Mouse (Mus musculus): ENCODE measurements around the gene Gdf15. TPM values are rescaled to one million over a fixed set of nuclear protein-coding genes. Genes with fewer than 3 reads are reported as not detected.

Gene Gdf15
- polyA plus RNA-seq, 1 experiment from 2014 or later = 1.6 TPM

GRCm38 (mm10) chr8:70627041-70627440 is 5.2 kb downstream of the Gdf15 start:
- Histone ChIP-seq H3K36me3 (ENCODE audit: control insufficient read depth, insufficient read depth) (no peaks in the 10 kb centered on the region), H3K4me3 (ENCODE audit: low read length) (no peak overlapping the region), H3K4me1 (ENCODE audit: control insufficient read depth, insufficient read depth, low read length) (peaks cover 13% of the 10 kb centered on the region), H3K27ac (ENCODE audit: low read length) (no peak overlapping the region), H3K9ac (ENCODE audit: low read length) (no peak overlapping the region), H3K27me3 (ENCODE audit: control insufficient read depth, insufficient read depth, low read length) (peaks cover 2% of the 10 kb centered on the region; the same call in 1 of the 2 replicates), H3K4me2 (ENCODE audit: low read depth, low read length) (no peak overlapping the region), H3K9me3 (replicated peaks; ENCODE audit: control insufficient read depth, low read length) (no peaks in the 10 kb centered on the region)
- 83% methylated on average over 5 of the region's 5 CpGs for WGBS
- ATAC-seq (replicated peaks; ENCODE audit: extremely low read depth, insufficient read depth, low FRiP score) = no peak

GRCm38 (mm10) chr8:70625104-70625503 is 7.2 kb downstream of the Gdf15 start:
- Histone ChIP-seq H3K9ac (ENCODE audit: low read length) (peak overlapping the region; percentile 43; the same call in 1 of the 2 replicates), H3K9me3 (replicated peaks; ENCODE audit: control insufficient read depth, low read length) (no peaks in the 10 kb centered on the region), H3K27ac (ENCODE audit: low read length) (no peak overlapping the region), H3K4me3 (ENCODE audit: low read length) (no peak overlapping the region), H3K36me3 (ENCODE audit: control insufficient read depth, insufficient read depth) (no peaks in the 10 kb centered on the region), H3K4me2 (ENCODE audit: low read depth, low read length) (no peak overlapping the region), H3K4me1 (ENCODE audit: control insufficient read depth, insufficient read depth, low read length) (0 out of 2 replicates have a peak, but pooled peaks cover 3% of the 10 kb centered on the region), H3K27me3 (ENCODE audit: control insufficient read depth, insufficient read depth, low read length) (peaks cover 10% of the 10 kb centered on the region)
- no peak for ATAC-seq (replicated peaks; ENCODE audit: extremely low read depth, insufficient read depth, low FRiP score)
- 25% methylated on average over 5 of the region's 5 CpGs for WGBS

GRCm38 (mm10) chr8:70622220-70622619 is 10.0 kb downstream of the Gdf15 start:
- ATAC-seq (replicated peaks; ENCODE audit: extremely low read depth, insufficient read depth, low FRiP score) = no peak
- no peak overlapping the region for H3K9ac ChIP-seq (ENCODE audit: low read length)
- no peaks in the 10 kb centered on the region for H3K9me3 ChIP-seq (replicated peaks; ENCODE audit: control insufficient read depth, low read length)
- H3K27ac ChIP-seq (ENCODE audit: low read length) = no peak overlapping the region
- H3K27me3 ChIP-seq (ENCODE audit: control insufficient read depth, insufficient read depth, low read length) = peaks cover 10% of the 10 kb centered on the region
- WGBS = 46% methylated on average over 3 of the region's 3 CpGs
- H3K36me3 ChIP-seq (ENCODE audit: control insufficient read depth, insufficient read depth) = no peaks in the 10 kb centered on the region
- no peak overlapping the region for H3K4me3 ChIP-seq (ENCODE audit: low read length)
- H3K4me2 ChIP-seq (ENCODE audit: low read depth, low read length) = no peak overlapping the region
- H3K4me1 ChIP-seq (ENCODE audit: control insufficient read depth, insufficient read depth, low read length) = no peaks in the 10 kb centered on the region

GRCm38 (mm10) chr8:70618888-70619334 is 13.3 kb downstream of the Gdf15 start:
- Histone ChIP-seq H3K27me3 (ENCODE audit: control insufficient read depth, insufficient read depth, low read length) (peaks cover 10% of the 10 kb centered on the region), H3K27ac (ENCODE audit: low read length) (no peak overlapping the region), H3K9me3 (replicated peaks; ENCODE audit: control insufficient read depth, low read length) (no peaks in the 10 kb centered on the region), H3K4me2 (ENCODE audit: low read depth, low read length) (no peak overlapping the region), H3K4me1 (ENCODE audit: control insufficient read depth, insufficient read depth, low read length) (no peaks in the 10 kb centered on the region), H3K9ac (ENCODE audit: low read length) (no peak overlapping the region), H3K36me3 (ENCODE audit: control insufficient read depth, insufficient read depth) (no peaks in the 10 kb centered on the region), H3K4me3 (ENCODE audit: low read length) (no peak overlapping the region)
- ATAC-seq (replicated peaks; ENCODE audit: extremely low read depth, insufficient read depth, low FRiP score) = peak; percentile 71
- 33% methylated on average over 9 of the region's 9 CpGs for WGBS

- Histone ChIP-seq H3K4me2 (ENCODE audit: low read depth, low read length) (no peak overlapping the region), H3K9ac (ENCODE audit: low read length) (no peak overlapping the region), H3K36me3 (ENCODE audit: control insufficient read depth, insufficient read depth) (no peaks in the 10 kb centered on the region), H3K9me3 (replicated peaks; ENCODE audit: control insufficient read depth, low read length) (no peaks in the 10 kb centered on the region), H3K4me3 (ENCODE audit: low read length) (no peak overlapping the region), H3K27me3 (ENCODE audit: control insufficient read depth, insufficient read depth, low read length) (peaks cover 10% of the 10 kb centered on the region), H3K4me1 (ENCODE audit: control insufficient read depth, insufficient read depth, low read length) (no peaks in the 10 kb centered on the region), H3K27ac (ENCODE audit: low read length) (no peak overlapping the region)
- WGBS = 83% methylated on average over 11 of the region's 11 CpGs
- ATAC-seq (replicated peaks; ENCODE audit: extremely low read depth, insufficient read depth, low FRiP score) = no peak
These were observed 14.3 kb downstream of the Gdf15 start for GRCm38 (mm10) chr8:70617985-70618384.

- no peaks in the 10 kb centered on the region for H3K9me3 ChIP-seq (replicated peaks; ENCODE audit: control insufficient read depth, low read length)
- H3K4me2 ChIP-seq (ENCODE audit: low read depth, low read length) = no peak overlapping the region
- H3K4me3 ChIP-seq (ENCODE audit: low read length) = no peak overlapping the region
- H3K27me3 ChIP-seq (ENCODE audit: control insufficient read depth, insufficient read depth, low read length) = peaks cover 7% of the 10 kb centered on the region
- WGBS = 45% methylated on average over 11 of the region's 11 CpGs
- no peak for ATAC-seq (replicated peaks; ENCODE audit: extremely low read depth, insufficient read depth, low FRiP score)
- H3K27ac ChIP-seq (ENCODE audit: low read length) = no peak overlapping the region
- H3K4me1 ChIP-seq (ENCODE audit: control insufficient read depth, insufficient read depth, low read length) = 0 out of 2 replicates have a peak, but pooled peaks cover 2% of the 10 kb centered on the region
- H3K36me3 ChIP-seq (ENCODE audit: control insufficient read depth, insufficient read depth) = no peaks in the 10 kb centered on the region
- H3K9ac ChIP-seq (ENCODE audit: low read length) = no peak overlapping the region
These were observed 15.6 kb downstream of the Gdf15 start for GRCm38 (mm10) chr8:70616645-70617044.

- H3K4me1 ChIP-seq (ENCODE audit: control insufficient read depth, insufficient read depth, low read length) = peaks cover 7% of the 10 kb centered on the region; the same call in 1 of the 2 replicates
- no peak within 1 kb of the TSS for H3K4me3 ChIP-seq (ENCODE audit: low read length)
- 69% methylated on average over 3 of the region's 3 CpGs for WGBS
- H3K9ac ChIP-seq (ENCODE audit: low read length) = no peak within 1 kb of the TSS
- ATAC-seq (replicated peaks; ENCODE audit: extremely low read depth, insufficient read depth, low FRiP score) = no peak
- no peak within 1 kb of the TSS for H3K4me2 ChIP-seq (ENCODE audit: low read depth, low read length)
- H3K27me3 ChIP-seq (ENCODE audit: control insufficient read depth, insufficient read depth, low read length) = peaks cover 5% of the 10 kb centered on the region; the same call in 1 of the 2 replicates
- H3K36me3 ChIP-seq (ENCODE audit: control insufficient read depth, insufficient read depth) = no peaks in the 10 kb centered on the region
- no peak within 1 kb of the TSS for H3K27ac ChIP-seq (ENCODE audit: low read length)
- no peaks in the 10 kb centered on the region for H3K9me3 ChIP-seq (replicated peaks; ENCODE audit: control insufficient read depth, low read length)
These were observed 16.4 kb downstream of the Gdf15 start, which contains the start of gene Lrrc25 for GRCm38 (mm10) chr8:70615894-70616293. Gene Lrrc25 (plus strand): TSS chr8:70616155.

GRCm38 (mm10) chr8:70615281-70615680 is 17.0 kb downstream of the Gdf15 start:
- Histone ChIP-seq H3K27ac (ENCODE audit: low read length) (no peak overlapping the region), H3K4me1 (ENCODE audit: control insufficient read depth, insufficient read depth, low read length) (peaks cover 10% of the 10 kb centered on the region), H3K9ac (ENCODE audit: low read length) (no peak overlapping the region), H3K27me3 (ENCODE audit: control insufficient read depth, insufficient read depth, low read length) (peaks cover 1% of the 10 kb centered on the region; the same call in 1 of the 2 replicates), H3K9me3 (replicated peaks; ENCODE audit: control insufficient read depth, low read length) (no peaks in the 10 kb centered on the region), H3K4me3 (ENCODE audit: low read length) (no peak overlapping the region), H3K36me3 (ENCODE audit: control insufficient read depth, insufficient read depth) (no peaks in the 10 kb centered on the region), H3K4me2 (ENCODE audit: low read depth, low read length) (no peak overlapping the region)
- WGBS = 74% methylated on average over 8 of the region's 8 CpGs
- ATAC-seq (replicated peaks; ENCODE audit: extremely low read depth, insufficient read depth, low FRiP score) = no peak

- Histone ChIP-seq H3K27ac (ENCODE audit: low read length) (no peak overlapping the region), H3K9ac (ENCODE audit: low read length) (no peak overlapping the region), H3K27me3 (ENCODE audit: control insufficient read depth, insufficient read depth, low read length) (no peaks in the 10 kb centered on the region), H3K4me2 (ENCODE audit: low read depth, low read length) (no peak overlapping the region), H3K4me1 (ENCODE audit: control insufficient read depth, insufficient read depth, low read length) (peaks cover 11% of the 10 kb centered on the region), H3K4me3 (ENCODE audit: low read length) (no peak overlapping the region), H3K36me3 (ENCODE audit: control insufficient read depth, insufficient read depth) (no peaks in the 10 kb centered on the region), H3K9me3 (replicated peaks; ENCODE audit: control insufficient read depth, low read length) (no peaks in the 10 kb centered on the region)
- ATAC-seq (replicated peaks; ENCODE audit: extremely low read depth, insufficient read depth, low FRiP score) = no peak
- WGBS = 66% methylated on average over 5 of the region's 5 CpGs
These were observed 17.8 kb downstream of the Gdf15 start for GRCm38 (mm10) chr8:70614469-70614868.

All from heart, embryonic 16.5 days (tissue).